Mouse (Mus musculus): ENCODE data around the gene Actl7b. TPM values are rescaled to one million over a fixed set of nuclear protein-coding genes. Genes with fewer than 3 reads are reported as not detected.

Gene Actl7b
- polyA plus RNA-seq, 1 experiment from 2014 or later = not detected

- no peaks in the 10 kb centered on the region for H3K9me3 ChIP-seq (ENCODE audit: control insufficient read depth, low read length)
- H3K4me1 ChIP-seq (ENCODE audit: control insufficient read depth, insufficient read depth, low read length) = no peaks in the 10 kb centered on the region
- H3K27me3 ChIP-seq (replicated peaks; ENCODE audit: control insufficient read depth, insufficient read depth, low read length) = no peaks in the 10 kb centered on the region
- no peaks in the 10 kb centered on the region for H3K36me3 ChIP-seq (ENCODE audit: control insufficient read depth, insufficient read depth, low read length)
- no peak overlapping the region for H3K9ac ChIP-seq (ENCODE audit: low read depth, low read length)
- 64% methylated on average over 9 of the region's 9 CpGs for WGBS
- no peak overlapping the region for H3K4me3 ChIP-seq (ENCODE audit: low read length)
- no peak overlapping the region for H3K4me2 ChIP-seq (ENCODE audit: low read depth, low read length)
- no peak for ATAC-seq
- H3K27ac ChIP-seq (ENCODE audit: low read length) = no peak overlapping the region
Observed at GRCm38 (mm10) chr4:56719456-56719855, 21.8 kb downstream of the Actl7b start.

DNA sequence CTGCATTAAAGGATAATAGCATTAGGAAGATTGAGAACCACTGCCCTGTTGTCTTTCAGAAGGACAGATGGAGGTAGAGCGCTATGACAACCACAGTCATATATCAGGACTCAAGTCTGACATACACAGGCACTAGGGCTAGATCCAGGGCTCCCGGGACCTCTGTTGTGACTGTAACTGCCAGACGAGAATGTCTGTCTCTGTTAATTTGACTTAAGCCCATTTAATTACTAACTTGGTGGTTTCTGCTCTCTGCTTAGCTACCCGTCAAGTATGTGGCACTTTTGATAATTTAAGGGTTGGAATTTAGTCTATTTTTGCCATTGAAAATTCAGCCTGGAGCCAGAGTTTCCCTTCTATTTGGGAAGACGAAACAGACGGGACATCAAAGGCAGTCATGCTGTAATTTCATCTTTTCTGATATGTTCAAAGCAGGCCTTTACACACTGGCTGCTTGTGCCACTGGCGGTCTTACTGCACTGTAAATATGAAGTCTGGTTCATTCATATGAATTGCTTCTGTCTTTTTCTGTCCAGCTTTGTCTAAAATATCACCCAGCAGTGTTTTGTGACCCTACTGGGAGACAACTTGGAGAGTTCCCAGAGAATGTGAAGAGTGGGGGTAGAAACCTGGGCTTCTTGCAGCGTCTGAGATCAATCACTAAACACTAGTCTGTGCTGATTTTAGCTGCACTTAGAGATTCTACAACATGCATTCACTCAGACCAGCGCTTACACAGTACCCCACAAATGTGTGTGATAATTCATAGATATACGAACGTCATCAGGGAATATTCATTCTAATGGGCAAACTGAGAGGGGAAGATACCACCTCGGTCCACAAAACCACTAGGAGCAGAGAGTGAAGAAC is 22.4 kb downstream of the Actl7b start:
- Histone ChIP-seq H3K4me1 (ENCODE audit: control insufficient read depth, insufficient read depth, low read length) (no peaks in the 10 kb centered on the region), H3K4me3 (ENCODE audit: low read length) (no peak overlapping the region), H3K27me3 (replicated peaks; ENCODE audit: control insufficient read depth, insufficient read depth, low read length) (no peaks in the 10 kb centered on the region), H3K9ac (ENCODE audit: low read depth, low read length) (no peak overlapping the region), H3K9me3 (ENCODE audit: control insufficient read depth, low read length) (no peaks in the 10 kb centered on the region), H3K4me2 (ENCODE audit: low read depth, low read length) (no peak overlapping the region), H3K27ac (ENCODE audit: low read length) (no peak overlapping the region), H3K36me3 (ENCODE audit: control insufficient read depth, insufficient read depth, low read length) (no peaks in the 10 kb centered on the region)
- ATAC-seq = no peak
- WGBS = 62% methylated on average over 12 of the region's 12 CpGs

DNA sequence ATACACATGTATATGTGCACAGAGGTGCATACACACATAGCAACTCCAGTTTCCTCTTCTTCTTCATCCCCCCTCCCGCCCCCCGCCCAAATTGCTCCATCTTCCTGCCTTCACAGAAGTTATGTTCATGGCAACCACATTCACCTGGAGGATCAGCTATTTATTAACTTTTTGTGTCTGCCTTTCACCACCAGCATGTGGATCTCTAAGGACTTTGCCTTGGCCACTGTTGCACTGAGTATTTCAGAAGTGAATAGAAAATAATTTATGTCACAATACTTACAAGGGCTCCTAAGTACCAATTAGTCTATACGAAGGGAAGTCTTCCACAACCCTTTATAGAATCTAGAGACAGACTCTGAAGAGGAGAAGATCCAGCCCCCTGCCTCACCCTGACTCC is 23.3 kb downstream of the Actl7b start:
- Histone ChIP-seq H3K4me1 (ENCODE audit: control insufficient read depth, insufficient read depth, low read length) (no peaks in the 10 kb centered on the region), H3K27me3 (replicated peaks; ENCODE audit: control insufficient read depth, insufficient read depth, low read length) (no peaks in the 10 kb centered on the region), H3K4me2 (ENCODE audit: low read depth, low read length) (no peak overlapping the region), H3K4me3 (ENCODE audit: low read length) (no peak overlapping the region), H3K9me3 (ENCODE audit: control insufficient read depth, low read length) (no peaks in the 10 kb centered on the region), H3K36me3 (ENCODE audit: control insufficient read depth, insufficient read depth, low read length) (no peaks in the 10 kb centered on the region), H3K9ac (ENCODE audit: low read depth, low read length) (no peak overlapping the region), H3K27ac (ENCODE audit: low read length) (no peak overlapping the region)
- 83% methylated on average over 3 of the region's 3 CpGs for WGBS
- no peak for ATAC-seq

- Histone ChIP-seq H3K27me3 (replicated peaks; ENCODE audit: control insufficient read depth, insufficient read depth, low read length) (no peaks in the 10 kb centered on the region), H3K4me1 (ENCODE audit: control insufficient read depth, insufficient read depth, low read length) (no peaks in the 10 kb centered on the region), H3K36me3 (ENCODE audit: control insufficient read depth, insufficient read depth, low read length) (no peaks in the 10 kb centered on the region), H3K9ac (ENCODE audit: low read depth, low read length) (no peak overlapping the region), H3K4me3 (ENCODE audit: low read length) (no peak overlapping the region), H3K9me3 (ENCODE audit: control insufficient read depth, low read length) (no peaks in the 10 kb centered on the region), H3K4me2 (ENCODE audit: low read depth, low read length) (no peak overlapping the region), H3K27ac (ENCODE audit: low read length) (no peak overlapping the region)
- WGBS = 50% methylated on average over 5 of the region's 5 CpGs
- no peak for ATAC-seq
Observed at GRCm38 (mm10) chr4:56716801-56717200, 24.4 kb downstream of the Actl7b start.

DNA sequence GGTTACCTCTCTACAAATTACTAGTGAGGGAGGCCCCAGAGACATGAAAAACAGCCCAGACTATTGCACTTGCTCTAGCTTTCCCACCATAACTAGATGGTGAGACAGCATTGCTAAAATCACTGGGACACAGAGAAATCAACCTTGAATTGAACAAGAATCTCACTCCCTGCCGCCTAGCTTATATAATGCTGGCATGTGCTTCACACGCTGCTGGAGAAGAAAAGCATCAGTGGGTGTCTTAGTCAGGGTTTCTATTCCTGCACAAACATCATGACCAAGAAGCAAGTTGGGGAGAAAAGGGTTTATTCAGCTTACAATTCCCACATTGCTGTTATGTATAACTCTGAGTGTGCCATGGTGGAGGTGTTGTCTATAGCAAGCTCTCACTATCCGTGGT is 28.1 kb downstream of the Actl7b start:
- H3K36me3 ChIP-seq (ENCODE audit: control insufficient read depth, insufficient read depth, low read length) = no peaks in the 10 kb centered on the region

GRCm38 (mm10) chr4:56702234-56702633 is 39.0 kb downstream of the Actl7b start:
- ATAC-seq = no peak
- H3K9me3 ChIP-seq (ENCODE audit: control insufficient read depth, low read length) = no peaks in the 10 kb centered on the region
- H3K27me3 ChIP-seq (replicated peaks; ENCODE audit: control insufficient read depth, insufficient read depth, low read length) = no peaks in the 10 kb centered on the region
- no peak overlapping the region for H3K27ac ChIP-seq (ENCODE audit: low read length)
- WGBS = 35% methylated on average over 10 of the region's 10 CpGs
- no peak overlapping the region for H3K4me2 ChIP-seq (ENCODE audit: low read depth, low read length)
- no peak overlapping the region for H3K4me3 ChIP-seq (ENCODE audit: low read length)
- no peak overlapping the region for H3K9ac ChIP-seq (ENCODE audit: low read depth, low read length)
- H3K36me3 ChIP-seq (ENCODE audit: control insufficient read depth, insufficient read depth, low read length) = no peaks in the 10 kb centered on the region
- no peaks in the 10 kb centered on the region for H3K4me1 ChIP-seq (ENCODE audit: control insufficient read depth, insufficient read depth, low read length)

More for the DNA sequence above, 28.1 kb downstream of the Actl7b start:
- no peaks in the 10 kb centered on the region for H3K9me3 ChIP-seq (ENCODE audit: control insufficient read depth, low read length)
- no peak overlapping the region for H3K9ac ChIP-seq (ENCODE audit: low read depth, low read length)
- H3K4me1 ChIP-seq (ENCODE audit: control insufficient read depth, insufficient read depth, low read length) = no peaks in the 10 kb centered on the region
- no peak overlapping the region for H3K4me2 ChIP-seq (ENCODE audit: low read depth, low read length)
- no peaks in the 10 kb centered on the region for H3K27me3 ChIP-seq (replicated peaks; ENCODE audit: control insufficient read depth, insufficient read depth, low read length)
- no peak overlapping the region for H3K4me3 ChIP-seq (ENCODE audit: low read length)
- 86% methylated on average over 3 of the region's 3 CpGs for WGBS
- ATAC-seq = no peak
- H3K27ac ChIP-seq (ENCODE audit: low read length) = no peak overlapping the region

DNA sequence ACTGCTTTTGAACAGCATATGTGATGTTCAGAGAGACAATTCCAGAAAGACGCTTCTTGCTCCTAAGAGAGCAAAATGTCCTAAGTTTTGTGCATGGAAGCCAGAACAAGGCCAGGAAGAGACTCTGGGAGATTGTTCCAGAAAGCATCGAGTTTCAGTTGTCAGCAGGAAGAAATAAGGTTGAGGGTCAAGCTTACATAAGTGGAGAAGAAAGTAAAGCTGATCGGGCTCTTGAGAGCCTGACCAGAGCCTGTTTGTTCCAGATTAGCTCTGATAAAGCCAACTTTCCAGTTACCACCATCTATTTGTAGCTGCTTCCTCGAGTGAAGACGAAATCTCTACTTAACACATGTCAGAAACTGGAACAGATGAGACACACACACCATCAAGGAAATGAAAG is 42.6 kb downstream of the Actl7b start:
- ATAC-seq = no peak
- no peaks in the 10 kb centered on the region for H3K27me3 ChIP-seq (replicated peaks; ENCODE audit: control insufficient read depth, insufficient read depth, low read length)
- WGBS = 43% methylated on average over 5 of the region's 5 CpGs
- H3K4me3 ChIP-seq (ENCODE audit: low read length) = no peak overlapping the region
- H3K36me3 ChIP-seq (ENCODE audit: control insufficient read depth, insufficient read depth, low read length) = no peaks in the 10 kb centered on the region
- H3K9me3 ChIP-seq (ENCODE audit: control insufficient read depth, low read length) = no peaks in the 10 kb centered on the region
- H3K9ac ChIP-seq (ENCODE audit: low read depth, low read length) = no peak overlapping the region
- no peak overlapping the region for H3K27ac ChIP-seq (ENCODE audit: low read length)
- H3K4me1 ChIP-seq (ENCODE audit: control insufficient read depth, insufficient read depth, low read length) = no peaks in the 10 kb centered on the region
- no peak overlapping the region for H3K4me2 ChIP-seq (ENCODE audit: low read depth, low read length)

DNA sequence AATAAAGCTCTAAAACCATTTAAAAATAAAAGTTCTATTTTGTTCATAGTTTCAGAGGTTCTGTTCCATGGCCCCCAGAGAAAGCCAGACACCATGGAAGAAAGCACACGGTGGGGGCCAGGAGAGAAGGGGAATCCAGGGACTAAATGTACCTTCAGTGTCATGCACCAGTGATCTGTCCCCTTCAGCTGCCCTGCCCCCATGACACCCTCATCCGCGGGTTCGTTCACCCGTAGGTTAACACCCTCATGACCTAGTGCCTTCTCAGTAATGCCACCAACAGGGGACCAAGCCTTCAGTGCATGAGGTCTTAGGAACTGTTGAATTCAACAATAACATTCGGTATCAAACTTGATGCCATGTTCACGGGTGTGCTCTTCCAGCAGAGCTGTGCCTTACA is 44.8 kb downstream of the Actl7b start:
- no peak for ATAC-seq

More for the DNA sequence above, 44.8 kb downstream of the Actl7b start:
- H3K4me2 ChIP-seq (ENCODE audit: low read depth, low read length) = no peak overlapping the region
- no peaks in the 10 kb centered on the region for H3K9me3 ChIP-seq (ENCODE audit: control insufficient read depth, low read length)
- no peak overlapping the region for H3K27ac ChIP-seq (ENCODE audit: low read length)
- H3K9ac ChIP-seq (ENCODE audit: low read depth, low read length) = no peak overlapping the region
- H3K27me3 ChIP-seq (replicated peaks; ENCODE audit: control insufficient read depth, insufficient read depth, low read length) = no peaks in the 10 kb centered on the region
- 83% methylated on average over 7 of the region's 7 CpGs for WGBS
- no peaks in the 10 kb centered on the region for H3K36me3 ChIP-seq (ENCODE audit: control insufficient read depth, insufficient read depth, low read length)
- no peak overlapping the region for H3K4me3 ChIP-seq (ENCODE audit: low read length)
- H3K4me1 ChIP-seq (ENCODE audit: control insufficient read depth, insufficient read depth, low read length) = no peaks in the 10 kb centered on the region
